Mouse (Mus musculus) frontal cortex, postnatal 25 days (tissue): Measurements from ENCODE around the gene Sema6d.

Experiments
- DNase-seq, 2 experiments: peaks; one replicate each; pipeline ENCODE4 v3.0.0; 2022; ENCODE audit warnings: low spot score in 2 of 2

Sema6d gene

GRCm38 (mm10) chr2:124401727-124402380, 312.1 kb downstream of the Sema6d start:
- no peak for DNase-seq

GRCm38 (mm10) chr2:124403571-124403970, 313.8 kb downstream of the Sema6d start:
- no peak for DNase-seq

- DNase-seq: no peak
Measured at GRCm38 (mm10) chr2:124403981-124404380, 314.2 kb downstream of the Sema6d start.

- DNase-seq: no peak
Measured at GRCm38 (mm10) chr2:124404631-124405562, 315.1 kb downstream of the Sema6d start.

DNA sequence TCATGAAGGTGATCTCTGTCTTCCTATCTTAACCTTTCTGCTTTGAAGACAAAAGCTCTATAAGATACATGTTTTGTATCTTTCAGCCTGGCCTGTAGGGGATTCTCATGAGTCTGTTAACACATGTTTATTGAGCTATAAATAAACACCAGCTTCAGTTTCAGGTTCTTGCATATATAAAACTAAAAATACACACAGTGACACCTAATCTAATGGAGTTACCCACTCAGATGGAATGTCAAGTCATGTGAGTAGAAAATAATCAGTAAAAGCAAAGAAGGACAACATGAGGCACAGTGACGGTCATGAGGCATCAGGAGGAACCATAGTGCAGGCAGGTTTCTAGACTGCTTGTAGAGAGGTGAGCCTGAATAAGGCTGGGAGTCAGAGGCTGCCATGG, 319.2 kb downstream of the Sema6d start:
- DNase-seq: no peak

GRCm38 (mm10) chr2:124416730-124417129, 327.0 kb downstream of the Sema6d start:
- no peak for DNase-seq

DNA sequence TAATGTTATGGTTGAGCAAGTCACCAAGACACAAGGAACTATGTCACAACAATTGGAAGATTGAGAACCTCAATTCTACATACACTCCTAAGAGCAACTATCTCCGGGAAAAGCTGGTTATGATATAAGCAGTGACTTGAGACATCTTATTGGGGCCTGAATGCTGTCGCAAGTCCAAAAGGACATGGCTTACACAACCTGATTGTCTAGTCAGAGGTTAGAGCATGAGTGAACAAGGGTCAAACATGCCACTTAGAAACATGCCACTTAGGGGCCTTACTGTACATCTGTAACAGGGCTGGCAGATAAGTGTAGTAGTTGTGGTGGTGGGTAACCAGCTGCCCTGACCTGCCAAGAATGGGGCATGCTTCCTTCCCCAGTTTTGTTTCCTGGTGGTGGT, 328.6 kb downstream of the Sema6d start:
- DNase-seq: no peak

GRCm38 (mm10) chr2:124420170-124420825, 330.5 kb downstream of the Sema6d start:
- DNase-seq: no peak

DNA sequence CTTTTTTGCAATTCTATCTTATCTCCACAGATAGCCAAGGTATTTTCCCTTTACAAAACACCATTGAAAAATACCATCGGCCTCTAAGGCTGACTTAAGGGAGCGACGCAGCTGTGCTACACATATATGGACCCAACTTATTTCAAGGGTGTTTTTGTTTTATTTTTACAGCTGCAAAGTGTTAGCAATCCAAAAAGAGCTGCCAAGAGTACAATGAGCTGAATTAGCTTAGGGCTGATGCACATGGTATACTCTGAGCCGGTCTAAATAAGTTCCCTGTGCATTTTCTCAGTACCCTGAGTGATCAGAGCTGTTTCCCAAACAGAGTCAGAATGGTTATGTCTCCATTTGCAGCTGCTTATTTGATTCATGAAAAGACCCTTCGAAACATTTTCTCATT, 340.0 kb downstream of the Sema6d start:
- no peak for DNase-seq

DNA sequence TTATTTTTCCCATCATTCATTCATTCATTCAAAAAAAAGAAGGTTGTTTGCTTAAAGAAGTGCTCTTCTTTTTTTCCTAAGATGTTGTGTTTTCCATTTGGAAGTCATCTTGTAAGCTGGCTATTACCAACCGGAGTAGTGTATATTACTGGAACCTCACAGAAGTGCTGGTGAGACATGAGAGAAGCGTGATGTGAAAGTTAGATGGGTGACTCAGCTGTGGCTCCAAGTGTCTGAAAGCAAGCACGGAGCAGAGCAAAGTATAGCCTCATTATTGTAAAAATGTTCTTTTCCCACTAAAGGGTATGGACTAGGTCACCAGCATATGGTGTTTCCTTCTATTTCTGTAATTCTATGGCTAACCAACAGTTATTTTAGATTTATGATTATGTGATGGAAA, 340.9 kb downstream of the Sema6d start:
- no peak for DNase-seq

DNA sequence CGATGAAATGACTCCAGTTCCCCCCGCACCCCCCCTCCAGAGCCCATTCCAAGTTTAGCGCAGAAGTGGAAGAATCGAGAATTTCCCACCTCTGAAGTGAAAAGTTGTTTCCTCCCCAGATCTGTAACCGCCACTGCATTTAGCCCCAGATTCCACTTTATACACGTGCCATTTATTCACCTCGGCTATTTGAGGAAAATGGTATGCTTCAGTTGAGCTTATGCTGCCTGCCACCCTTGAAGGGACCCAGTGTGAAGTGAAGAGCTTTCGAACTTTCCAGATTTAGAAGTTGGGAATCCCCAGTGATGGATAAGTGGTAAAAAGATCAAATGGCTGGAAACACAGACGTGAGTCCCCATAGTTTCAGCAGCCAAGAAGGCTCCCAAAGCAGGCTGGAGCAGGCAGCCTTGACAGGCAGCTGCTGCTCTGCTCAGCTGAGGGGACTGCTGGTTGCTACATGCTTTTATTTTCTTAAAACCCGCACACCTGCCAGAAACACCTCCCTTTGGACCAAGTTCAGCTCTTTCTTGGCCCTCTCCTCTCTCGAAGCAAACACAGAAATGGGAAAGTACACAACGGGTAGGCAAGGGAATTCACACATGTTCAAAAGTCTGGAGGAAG, 345.7 kb downstream of the Sema6d start:
- no peak for DNase-seq

DNA sequence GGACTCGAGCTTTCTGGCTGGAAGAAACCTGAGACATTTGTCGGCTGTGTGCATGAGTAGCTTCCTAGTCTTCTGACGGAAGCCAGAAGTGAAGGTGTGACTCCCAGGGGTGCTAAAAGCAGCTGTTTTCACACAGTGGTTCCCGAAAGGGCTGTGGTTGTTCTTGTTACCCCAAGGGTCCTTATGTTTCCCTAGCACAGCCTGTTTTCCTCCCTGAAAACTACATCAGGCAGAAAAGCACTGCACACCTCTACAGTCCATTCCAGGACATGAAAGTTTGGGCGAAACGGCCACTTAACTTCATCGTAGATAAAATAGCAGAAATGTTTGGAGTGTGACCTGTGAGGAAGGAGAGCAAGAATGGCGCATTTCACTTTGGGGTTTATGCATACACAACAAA, 346.9 kb downstream of the Sema6d start:
- no peak for DNase-seq

GRCm38 (mm10) chr2:124444199-124444598, 354.4 kb downstream of the Sema6d start:
- DNase-seq: no peak

DNA sequence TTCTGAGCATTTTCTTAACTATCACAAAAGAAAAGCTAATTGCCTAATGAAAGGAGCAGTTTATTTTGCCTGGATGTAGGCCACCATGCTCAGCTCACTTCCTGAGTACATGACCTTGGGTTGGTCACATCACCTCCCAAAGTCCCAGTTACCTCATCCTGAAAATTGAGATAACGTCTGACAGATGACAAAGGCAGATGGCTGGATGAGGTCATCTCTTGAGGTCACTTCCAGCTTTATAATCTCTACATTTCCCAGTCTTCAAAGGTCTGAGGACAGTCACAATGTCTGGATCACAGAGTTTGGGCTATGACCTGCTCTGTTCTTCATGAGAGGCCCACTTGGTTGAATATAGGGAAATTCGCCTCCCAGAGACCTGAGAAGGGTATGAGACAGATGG, 366.1 kb downstream of the Sema6d start:
- DNase-seq: no peak

DNA sequence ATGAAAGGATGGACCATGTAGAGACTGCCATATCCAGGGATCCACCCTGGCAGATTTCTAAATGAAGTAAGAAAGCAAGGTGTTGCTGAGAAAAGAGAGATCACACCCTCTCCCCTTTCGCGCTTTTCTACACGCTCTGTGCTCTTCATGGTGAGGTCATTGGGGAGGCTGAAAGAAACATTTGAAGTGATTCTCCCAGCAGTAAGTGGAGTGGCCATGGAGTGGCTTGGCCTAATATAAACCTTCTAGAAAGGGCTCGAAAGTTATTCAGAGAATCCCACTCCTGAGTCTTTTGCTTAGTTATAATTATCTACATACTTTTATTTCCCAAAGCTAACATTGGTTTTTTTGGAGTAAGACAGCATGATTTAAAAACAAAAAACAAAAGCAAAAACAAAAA, 367.2 kb downstream of the Sema6d start:
- DNase-seq: no peak

DNA sequence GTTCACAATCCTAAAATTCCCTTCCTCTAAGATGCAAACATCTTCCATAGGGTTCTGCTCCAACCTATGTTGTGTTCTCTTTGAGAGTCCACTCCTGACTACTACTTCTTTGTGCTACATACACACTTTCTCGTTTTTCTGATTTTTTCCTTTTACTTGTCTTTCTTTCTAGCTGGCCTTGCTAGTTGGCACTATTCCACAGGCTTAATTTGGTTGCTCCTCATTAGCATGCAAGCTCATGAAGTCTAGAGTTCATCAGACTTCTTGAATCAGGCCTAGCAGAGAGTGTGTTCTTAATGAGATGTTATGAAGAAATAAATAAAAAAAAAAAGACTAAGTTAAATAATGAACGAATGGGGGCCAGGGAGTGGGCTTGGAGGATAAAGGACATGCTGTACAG, 368.3 kb downstream of the Sema6d start:
- DNase-seq: no peak

DNA sequence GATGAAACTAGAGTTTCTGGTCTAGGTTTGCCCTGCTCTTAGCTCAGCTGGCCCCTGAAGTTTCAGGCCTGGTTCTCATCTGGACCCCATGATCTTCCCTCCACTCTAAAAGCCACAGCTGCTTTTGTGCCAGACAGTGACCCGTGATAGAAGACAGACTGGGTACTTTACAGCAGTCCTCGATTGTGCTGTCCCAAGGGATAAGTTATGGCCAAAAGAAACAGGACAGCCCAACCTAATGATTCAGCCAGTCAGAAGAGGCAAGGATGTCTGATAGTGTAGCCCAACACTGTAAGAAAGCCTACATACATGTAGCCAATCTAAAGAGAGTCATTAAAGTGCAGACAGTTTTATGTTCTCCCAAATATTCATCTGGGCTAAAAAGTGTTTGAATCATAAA, 371.2 kb downstream of the Sema6d start:
- no peak for DNase-seq

- DNase-seq: no peak
Measured at GRCm38 (mm10) chr2:124461378-124461851, 371.6 kb downstream of the Sema6d start.

- DNase-seq: no peak
Measured at GRCm38 (mm10) chr2:124465004-124465946, 375.5 kb downstream of the Sema6d start.

DNA sequence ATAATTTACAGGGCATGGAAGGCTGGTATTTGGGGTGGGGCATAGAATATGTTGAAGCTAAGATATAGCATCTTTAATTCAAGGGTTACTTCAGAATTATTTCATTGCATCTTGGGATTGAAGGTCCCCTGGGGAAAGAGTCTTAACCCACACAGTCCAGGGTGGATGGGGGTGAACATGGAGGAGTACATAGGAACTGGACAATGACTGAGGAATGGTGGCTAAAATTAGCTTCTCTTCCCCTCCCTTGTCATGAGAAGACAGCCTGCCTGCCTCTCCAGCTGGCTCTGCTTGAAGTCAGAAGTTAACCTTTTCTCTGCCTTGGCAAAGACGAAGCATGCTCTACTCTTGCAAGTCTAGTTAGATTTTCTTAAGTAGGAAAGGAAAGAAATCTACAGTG, 377.7 kb downstream of the Sema6d start:
- DNase-seq: no peak
